Mouse (Mus musculus) retina, adult 2 months (tissue): ENCODE results near the gene Gucy1b2.

Source experiments
- DNase-seq: peaks from one replicate; pipeline ENCODE4 v3.0.0-alpha.2; 2012; ENCODE audit warnings: low read depth, low spot score

Gene Gucy1b2

GRCm38 (mm10) chr14:62446385-62447213, 9.5 kb downstream of the Gucy1b2 start:
- DNase-seq, result no peak

DNA sequence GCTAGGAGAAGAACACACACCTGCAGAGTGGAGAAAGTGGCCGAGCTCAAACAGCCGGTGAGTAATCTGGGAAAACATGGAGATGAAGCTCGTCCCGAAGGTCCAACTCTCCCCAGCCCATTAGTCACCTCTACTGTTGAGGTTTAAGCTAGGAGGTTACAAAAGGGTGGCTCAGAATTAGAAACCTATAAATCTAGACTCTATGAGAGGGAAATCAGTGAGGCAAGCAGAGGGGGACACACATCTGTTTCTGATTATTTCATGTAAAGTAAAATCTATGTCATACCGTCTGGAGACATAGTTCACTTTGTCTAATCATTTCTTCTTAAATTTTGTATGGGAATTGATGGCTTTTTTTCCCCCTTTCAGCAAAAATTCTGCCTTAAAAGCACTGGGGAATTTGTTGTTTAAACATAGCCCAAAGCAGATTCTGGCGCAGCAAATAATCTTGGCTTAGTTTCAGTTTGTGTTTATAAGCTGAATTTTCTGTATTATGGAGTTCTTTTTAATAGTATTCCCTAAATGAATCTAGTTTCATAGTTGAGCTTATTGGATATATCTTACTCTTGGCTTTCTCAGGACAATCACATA, 12.2 kb downstream of the Gucy1b2 start:
- DNase-seq, result no peak

DNA sequence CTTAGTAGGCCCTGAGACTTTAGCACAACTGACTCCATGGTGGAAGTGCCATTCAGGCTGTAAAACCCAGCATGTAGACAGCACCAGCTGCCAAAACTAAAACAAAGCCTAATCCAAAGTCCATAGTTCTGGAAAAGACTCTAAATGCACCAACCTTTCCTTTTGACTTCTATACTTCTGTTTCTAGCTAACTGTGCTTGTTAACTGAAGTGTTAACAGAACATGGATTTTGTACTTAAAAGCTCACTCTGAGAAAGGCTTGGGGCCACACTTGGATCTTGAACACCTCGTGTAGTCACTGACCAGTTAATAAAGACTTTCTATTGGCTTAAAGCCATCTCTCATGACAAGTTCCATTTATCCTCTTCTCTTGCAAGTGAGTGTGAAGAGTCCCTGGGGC, 13.1 kb downstream of the Gucy1b2 start:
- no peak for DNase-seq

- no peak for DNase-seq
Measured at GRCm38 (mm10) chr14:62440036-62440435, 16.1 kb downstream of the Gucy1b2 start.

DNA sequence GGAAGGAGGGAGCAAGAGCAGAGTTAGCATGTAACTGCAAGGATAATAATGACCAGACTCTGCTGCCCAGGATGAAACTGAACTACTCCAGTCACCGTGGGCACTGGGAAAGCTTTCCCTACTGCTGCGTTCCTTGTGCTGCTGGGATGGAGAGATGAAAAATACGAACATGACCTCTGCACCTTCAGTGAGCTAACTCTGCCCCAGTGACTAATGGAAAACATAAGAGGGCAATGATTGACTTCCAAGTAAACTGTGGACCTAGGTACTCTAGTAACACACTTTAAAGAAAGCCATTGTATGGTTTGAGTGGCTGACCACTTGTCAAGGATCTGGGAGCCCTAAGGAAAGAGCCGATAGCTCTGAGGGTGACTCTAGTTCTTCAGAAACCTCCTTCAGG, 17.9 kb downstream of the Gucy1b2 start:
- DNase-seq, result no peak

GRCm38 (mm10) chr14:62437806-62438205, 18.3 kb downstream of the Gucy1b2 start:
- DNase-seq, result no peak

DNA sequence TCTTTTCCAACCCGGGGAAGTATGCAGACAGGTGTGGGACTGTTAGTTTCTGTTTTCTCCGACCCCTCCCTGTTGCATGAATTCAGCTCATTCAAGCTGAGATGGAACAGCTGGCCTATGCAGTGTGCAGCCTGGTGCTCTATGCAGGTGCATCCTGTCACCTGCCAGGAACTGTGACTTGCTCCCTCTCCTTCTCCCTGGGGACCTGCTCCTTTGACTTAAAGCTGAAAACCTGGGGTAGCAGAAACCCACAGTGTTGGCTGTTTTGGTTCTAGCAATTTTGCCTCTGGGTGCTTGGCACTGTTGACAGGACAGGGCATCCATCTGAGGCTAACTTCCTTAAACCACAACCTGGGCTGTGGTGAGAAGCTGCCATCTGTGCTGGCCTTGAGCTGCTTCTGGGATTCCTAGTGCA, 30.8 kb downstream of the Gucy1b2 start:
- DNase-seq, result no peak

- DNase-seq, result no peak
Measured at GRCm38 (mm10) chr14:62422265-62422664, 33.8 kb downstream of the Gucy1b2 start.

DNA sequence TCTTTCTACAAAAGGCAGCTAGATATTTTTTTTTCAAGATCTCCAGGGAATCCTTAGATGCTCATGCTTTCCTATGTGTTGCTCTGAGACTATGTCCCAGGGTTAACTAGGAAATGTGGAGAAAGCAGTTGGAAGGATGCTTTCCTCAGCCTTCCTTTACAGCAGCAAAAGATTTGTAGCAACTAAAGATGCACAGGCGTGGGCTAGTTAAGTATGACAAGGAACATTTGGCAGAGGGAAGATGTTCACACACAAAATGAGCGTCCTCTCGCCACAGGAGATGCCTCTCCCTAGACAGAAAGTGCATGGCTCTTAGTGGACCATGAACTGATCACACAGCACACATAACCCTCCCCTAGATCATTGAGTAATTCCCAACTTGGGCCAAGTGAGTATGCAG, 38.6 kb downstream of the Gucy1b2 start:
- no peak for DNase-seq

DNA sequence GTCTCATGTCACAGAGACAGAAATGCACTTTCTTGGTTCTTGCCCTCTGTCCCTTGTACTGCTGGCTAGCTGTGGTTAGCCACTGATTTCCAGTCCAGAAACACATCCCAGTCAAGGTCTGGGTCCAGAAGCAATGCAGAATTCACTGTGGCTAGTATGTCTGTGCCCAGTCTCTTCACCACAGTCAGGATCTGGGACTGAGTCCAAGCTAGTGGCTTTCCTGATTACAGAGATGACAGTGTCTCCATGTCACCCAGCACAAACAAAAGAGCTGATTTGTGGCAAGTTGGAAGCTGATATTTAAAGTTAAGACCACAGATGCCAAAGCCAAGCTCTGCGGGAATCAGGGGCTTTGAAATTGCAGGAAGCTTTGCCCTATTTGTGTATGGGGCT, 39.4 kb downstream of the Gucy1b2 start:
- no peak for DNase-seq

GRCm38 (mm10) chr14:62416007-62416741, 39.9 kb downstream of the Gucy1b2 start:
- DNase-seq, result no peak

DNA sequence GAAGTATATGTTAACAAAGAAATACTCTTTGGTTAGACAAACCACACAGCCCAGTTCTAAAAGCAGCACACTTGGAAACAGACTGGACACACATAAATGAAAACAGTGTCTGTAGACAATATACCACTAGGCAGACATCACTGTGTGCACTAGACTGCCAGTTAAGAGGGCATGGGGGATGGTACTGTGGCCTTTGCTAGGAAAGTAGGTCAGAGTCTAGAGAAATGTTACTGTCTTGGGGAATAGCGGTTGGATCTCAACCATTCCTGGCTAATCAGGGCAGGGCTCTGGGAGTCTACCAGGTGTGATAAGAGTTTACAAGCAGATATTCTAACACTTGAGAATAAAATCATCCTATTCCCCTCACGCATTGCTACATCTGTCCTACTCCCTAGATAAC, 60.7 kb downstream of the Gucy1b2 start:
- DNase-seq, result no peak

GRCm38 (mm10) chr14:62392754-62393153, 63.3 kb downstream of the Gucy1b2 start:
- DNase-seq, result no peak

GRCm38 (mm10) chr14:62389729-62390536, 66.2 kb downstream of the Gucy1b2 start:
- DNase-seq, result no peak

DNA sequence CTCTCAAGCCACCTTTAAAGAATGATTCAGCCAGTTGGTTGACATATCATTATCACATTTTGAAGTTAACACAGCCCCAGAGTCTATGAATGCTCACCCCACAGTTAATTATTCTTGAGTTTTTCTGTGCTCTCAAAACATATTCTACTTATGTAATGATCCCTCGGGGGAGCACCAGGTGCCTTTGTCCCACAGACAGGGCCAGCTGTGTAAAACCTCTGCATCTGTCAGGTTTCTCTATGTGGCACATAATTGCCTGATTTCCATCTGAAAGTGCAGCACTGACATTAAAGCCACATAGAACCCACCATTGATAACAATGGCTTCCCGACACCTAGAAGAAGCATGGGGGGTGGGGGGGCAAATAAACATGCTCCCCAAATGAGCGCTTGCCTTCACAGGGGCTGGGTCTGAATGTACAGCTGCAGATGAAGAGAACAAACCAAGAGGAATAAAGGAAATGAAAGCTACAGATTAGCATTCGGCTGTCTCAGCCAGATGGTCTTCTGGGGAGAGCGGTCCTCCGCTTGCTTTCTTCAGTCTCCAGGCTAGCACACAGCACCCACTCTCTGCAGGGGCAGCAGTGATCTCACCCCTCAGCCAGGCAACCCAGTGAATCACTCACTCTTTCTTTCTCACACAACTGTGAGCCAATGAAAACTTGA, 66.9 kb downstream of the Gucy1b2 start:
- no peak for DNase-seq

DNA sequence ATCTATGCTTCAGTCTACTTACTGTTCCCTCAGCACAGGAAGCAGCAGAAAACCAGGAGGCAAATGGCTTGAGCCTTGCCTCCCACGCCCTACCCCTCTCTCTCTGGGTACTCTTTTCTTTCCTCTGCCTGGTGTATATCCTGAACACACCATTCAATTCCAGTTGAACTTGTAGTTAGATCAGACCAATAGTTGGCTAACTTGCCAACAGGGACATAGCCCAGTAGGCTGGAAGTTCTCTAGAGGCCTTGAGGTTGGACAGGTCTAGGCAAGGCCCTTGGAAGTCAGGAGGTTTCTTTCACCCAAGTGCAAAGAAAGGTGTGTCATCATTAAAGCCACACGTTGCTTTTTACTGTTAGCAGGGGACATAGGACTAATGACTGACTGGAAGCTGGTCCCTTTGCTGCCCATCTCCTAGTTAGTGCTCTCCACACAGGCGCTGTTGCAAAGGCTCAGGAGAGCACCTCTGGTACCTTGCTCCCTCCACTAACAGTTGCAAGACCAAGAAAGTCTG, 72.2 kb downstream of the Gucy1b2 start:
- DNase-seq, result no peak

DNA sequence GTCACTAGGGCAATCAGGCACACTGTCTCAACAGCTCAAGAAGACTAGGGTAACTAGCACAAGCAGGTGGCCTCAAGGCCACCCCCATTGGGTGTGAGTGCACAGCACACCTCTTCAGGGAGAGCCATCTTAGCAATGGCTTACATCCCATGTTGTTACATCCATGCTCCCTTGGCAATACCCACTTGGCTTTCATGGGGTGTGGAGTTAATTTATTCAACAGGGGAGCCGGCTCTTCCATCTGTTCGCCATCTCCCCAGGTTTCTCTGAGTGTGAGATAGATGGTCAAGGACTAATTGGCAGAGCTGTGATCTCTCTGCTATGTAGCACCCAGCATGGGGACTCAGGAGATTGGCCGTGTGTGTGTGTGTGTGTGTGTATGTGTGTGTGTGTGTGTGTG, 73.0 kb downstream of the Gucy1b2 start:
- no peak for DNase-seq

DNA sequence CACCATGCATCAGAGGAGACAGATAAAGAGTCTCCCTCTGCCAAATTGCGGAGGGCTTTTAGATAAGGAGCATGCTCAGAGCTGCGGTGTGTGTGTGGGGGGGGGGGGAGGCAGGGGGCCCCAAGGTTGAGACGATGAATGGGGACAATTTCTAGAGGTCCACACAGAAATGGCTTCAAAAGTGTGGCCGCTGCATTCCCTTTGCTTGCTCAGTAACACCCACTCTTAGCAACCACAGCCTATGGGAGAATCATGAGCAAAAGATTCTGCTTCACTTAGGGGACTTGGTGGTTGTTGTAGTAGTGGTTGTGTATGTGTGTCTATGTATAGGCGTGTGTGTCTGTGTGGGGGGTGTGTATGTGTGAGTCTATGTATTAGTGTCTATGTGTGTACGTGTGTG, 75.5 kb downstream of the Gucy1b2 start:
- DNase-seq, result no peak

GRCm38 (mm10) chr14:62379391-62379790, 76.7 kb downstream of the Gucy1b2 start:
- DNase-seq, result no peak

DNA sequence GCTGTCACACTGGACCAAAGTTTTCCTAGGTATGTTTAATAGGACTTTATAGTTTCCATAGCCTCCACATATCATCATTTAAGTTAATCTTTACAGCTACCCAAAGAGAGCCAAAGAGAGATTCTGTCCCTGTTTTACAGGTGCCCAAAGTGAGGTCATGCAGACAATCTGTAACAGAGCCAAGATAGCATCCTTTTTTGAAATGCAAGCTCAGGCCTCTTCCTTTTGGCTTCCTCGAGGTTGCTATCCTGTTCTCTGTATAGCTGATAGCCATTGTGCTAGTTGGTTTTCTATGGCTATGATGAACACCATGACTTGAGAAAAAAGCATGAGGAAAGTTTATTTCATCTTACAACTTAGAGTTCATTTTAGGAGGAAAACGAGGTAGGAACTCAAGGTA, 80.0 kb downstream of the Gucy1b2 start:
- DNase-seq, result no peak

DNA sequence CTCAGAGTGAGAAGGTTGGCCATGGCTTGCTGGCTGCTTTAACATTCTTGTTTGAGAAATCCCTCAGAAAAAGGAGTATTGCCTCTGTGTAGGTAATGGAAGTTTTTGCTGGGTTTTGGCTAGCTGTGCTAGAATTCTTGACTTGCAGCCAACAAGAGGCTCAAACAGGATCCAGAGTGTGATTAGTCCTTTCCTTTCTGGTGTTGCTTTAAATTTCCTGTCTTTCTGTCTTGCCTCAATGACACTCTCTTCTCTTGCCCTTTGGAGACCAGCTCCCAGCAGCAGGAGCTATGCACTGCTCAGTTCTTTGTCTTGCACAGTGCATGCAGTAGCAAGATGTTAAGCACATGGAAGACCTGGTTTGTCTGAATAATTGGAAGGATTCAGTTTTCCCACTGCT, 80.4 kb downstream of the Gucy1b2 start:
- DNase-seq, result no peak
